Mouse (Mus musculus) heart, postnatal 0 days (tissue): Measurements from ENCODE around the gene Traf3.

ENCODE experiments used
- CTCF ChIP-seq: IDR thresholded peaks from 2 replicates; pipeline ENCODE4 v1.5.1; 2016; ENCODE audit warnings: antibody characterized with exemption, control low read depth, low read depth
- EP300 ChIP-seq: IDR thresholded peaks from 2 replicates; pipeline ENCODE4 v1.6.1; 2016; ENCODE audit warnings: antibody characterized with exemption, low read depth

DNA sequence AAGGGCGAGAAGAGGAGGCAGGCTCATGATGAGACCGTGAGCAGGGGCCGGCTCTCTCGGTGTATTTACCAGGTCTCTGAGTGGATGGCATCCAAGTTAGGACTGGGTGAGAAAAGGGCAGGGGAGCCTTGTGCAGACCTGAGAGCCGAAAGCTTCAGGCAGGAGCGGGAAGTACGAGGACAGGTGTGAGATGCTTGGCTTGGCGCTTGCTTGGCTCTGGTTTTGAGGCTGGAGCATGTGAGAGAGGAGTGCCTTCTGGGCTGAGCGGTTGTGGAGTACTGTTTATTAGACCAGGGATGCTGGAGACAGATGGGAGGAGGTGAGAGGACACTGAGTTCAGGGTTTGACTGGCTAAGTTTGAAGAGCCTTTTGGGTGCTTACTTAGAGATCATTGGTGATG, 27.2 kb downstream of the Traf3 start:
- TF ChIP-seq EP300 (no peak), CTCF (no peak)
